Mouse (Mus musculus) cerebellum, adult (tissue): ENCODE results near the gene Acsl5.
A peak's percentile ranks its signal among the peaks of the same experiment; 100 is the strongest.

ENCODE experiments used
- ATAC-seq: cut with Nextera tagmentation; 2 replicates; pipeline ENCODE4 v1.9.2; 2017; ENCODE audit warnings: mild to moderate bottlenecking, moderate library complexity, mixed read lengths; ENCODE audit not compliant: insufficient number of reproducible peaks, low FRiP score, low TSS enrichment

Acsl5 gene

GRCm38 (mm10) chr19:55273340-55273739 lies 21.6 kb downstream of the Acsl5 start:
- ATAC-seq = no peak

DNA sequence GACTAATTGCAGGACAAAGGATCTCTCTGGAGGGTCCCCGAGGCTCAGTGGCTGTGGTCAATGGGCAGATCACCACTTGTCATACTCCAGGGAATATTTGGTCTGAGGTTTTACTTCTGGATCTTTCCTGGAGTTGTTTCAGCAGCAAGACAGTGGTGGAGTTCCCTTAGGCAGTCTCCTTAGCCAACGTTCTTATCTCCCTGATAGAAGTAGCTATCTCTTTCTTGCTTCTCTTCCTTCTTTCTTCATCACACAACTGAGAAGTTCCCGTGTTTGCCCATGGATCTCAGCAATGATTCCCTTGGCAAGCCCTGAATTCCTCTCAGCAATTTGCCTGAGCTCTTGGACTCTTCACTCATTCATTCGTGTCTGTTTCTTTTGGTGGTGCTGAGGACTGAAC lies 24.4 kb downstream of the Acsl5 start:
- no peak for ATAC-seq

GRCm38 (mm10) chr19:55276770-55277169 lies 25.0 kb downstream of the Acsl5 start:
- ATAC-seq = no peak

GRCm38 (mm10) chr19:55284093-55284492 lies 32.4 kb downstream of the Acsl5 start:
- no peak for ATAC-seq

DNA sequence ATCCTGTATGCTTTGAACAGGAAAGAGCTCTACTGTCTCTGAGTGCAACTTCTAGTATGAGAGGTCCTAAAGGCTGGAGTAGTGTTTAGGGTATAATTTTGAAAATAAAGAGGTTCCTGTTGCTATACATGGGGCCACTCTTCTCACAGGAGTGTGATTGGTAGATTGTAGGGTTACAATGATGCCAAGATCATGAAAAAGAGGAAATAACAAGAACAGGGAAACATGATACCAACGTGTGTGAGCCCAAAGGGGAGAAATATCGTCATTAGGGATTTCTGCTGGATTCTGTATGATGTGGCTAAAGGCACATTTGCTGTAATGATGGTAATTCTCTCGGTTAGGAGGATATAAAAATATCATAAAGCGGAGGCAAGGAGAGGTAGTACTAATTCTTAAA lies 34.3 kb downstream of the Acsl5 start:
- ATAC-seq = no peak

GRCm38 (mm10) chr19:55288974-55289373 lies 37.2 kb downstream of the Acsl5 start:
- ATAC-seq = no peak

GRCm38 (mm10) chr19:55290621-55291270 lies 39.0 kb downstream of the Acsl5 start:
- ATAC-seq = no peak

- ATAC-seq = no peak
These were observed 40.6 kb downstream of the Acsl5 start for GRCm38 (mm10) chr19:55292210-55292850.

GRCm38 (mm10) chr19:55293175-55293574 lies 41.4 kb downstream of the Acsl5 start:
- no peak for ATAC-seq

- no peak for ATAC-seq
These were observed 43.3 kb downstream of the Acsl5 start for GRCm38 (mm10) chr19:55295075-55295474.

GRCm38 (mm10) chr19:55295556-55295955 lies 43.8 kb downstream of the Acsl5 start:
- ATAC-seq = no peak

- ATAC-seq = no peak
These were observed 44.6 kb downstream of the Acsl5 start for GRCm38 (mm10) chr19:55296301-55296700.

DNA sequence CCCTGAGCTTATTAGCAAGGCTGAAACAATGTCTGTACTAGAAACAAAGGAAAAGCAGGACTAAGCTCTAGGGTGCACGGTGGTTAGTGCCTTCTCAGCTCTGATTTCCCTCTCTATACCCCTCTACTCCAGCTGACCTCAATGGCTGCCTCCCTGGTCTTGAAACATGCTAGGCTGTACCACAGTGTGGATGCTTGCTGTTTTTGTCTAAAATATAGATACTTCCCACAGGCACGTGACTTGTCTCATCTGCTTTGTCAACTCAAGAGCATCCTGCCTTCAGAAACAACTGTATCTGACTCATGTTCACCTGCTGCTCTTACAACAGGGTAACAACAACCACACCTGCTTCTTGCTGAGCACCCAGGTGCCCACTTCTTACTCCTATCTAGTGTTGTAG lies 45.8 kb downstream of the Acsl5 start:
- no peak for ATAC-seq

DNA sequence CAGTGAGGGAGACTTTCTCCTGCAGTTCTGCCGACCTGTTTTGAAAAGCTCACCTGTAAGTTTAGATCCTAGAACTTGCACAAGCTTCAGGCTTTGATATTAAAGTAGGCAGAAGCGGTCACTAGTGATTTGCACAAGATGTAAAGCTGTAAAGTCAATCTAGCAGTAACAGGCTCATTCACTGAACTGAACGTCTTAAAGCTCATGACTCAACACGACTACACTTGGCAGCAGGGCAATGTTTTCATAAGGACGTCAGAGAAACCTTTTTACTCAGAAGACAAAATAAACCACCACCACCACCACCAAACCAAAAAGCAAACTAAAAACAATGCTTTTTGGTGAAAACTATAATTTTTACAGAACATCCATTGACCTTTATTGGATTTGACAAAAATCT lies 46.2 kb downstream of the Acsl5 start:
- no peak for ATAC-seq

GRCm38 (mm10) chr19:55299378-55299777 lies 47.6 kb downstream of the Acsl5 start:
- ATAC-seq = no peak

GRCm38 (mm10) chr19:55300525-55300924 lies 48.8 kb downstream of the Acsl5 start:
- no peak for ATAC-seq

GRCm38 (mm10) chr19:55305024-55305423 lies 53.3 kb downstream of the Acsl5 start:
- no peak for ATAC-seq

- no peak for ATAC-seq
These were observed 60.1 kb downstream of the Acsl5 start for GRCm38 (mm10) chr19:55311874-55312273.

GRCm38 (mm10) chr19:55313649-55314048 lies 61.9 kb downstream of the Acsl5 start:
- no peak for ATAC-seq

GRCm38 (mm10) chr19:55315452-55316108 lies 63.8 kb downstream of the Acsl5 start, which contains the start of gene Zdhhc6:
TSS of gene Zdhhc6 (minus strand) at chr19:55316032.
- peak; percentile 79 for ATAC-seq

DNA sequence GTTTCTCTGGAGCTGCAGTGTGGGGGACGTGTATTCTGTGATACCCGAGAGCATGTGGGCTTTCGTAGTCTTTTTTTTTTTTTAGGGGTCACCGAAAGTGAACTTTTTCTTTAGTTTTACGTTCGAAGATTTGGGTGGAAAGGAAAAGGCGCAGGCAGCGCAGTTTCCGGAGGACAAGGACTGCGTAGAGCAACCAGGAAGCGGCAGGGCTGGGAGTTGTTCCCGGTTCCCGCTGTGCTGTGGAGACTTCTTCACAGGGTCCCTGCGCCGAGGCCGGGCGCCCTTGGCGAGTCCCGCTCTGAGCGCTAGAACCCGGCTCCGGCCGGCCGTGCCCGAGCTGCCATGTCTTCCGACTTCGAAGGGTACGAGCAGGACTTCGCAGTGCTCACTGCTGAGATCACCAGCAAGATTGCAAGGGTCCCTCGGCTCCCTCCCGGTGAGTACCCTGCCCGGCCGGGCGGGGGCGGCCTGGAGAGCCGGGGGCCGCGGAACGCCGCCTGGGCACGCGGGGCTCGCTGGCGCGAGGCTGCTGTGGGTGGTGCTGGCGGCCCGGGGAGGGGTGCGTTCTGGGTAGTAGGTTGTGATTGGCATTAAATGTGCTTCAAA lies 64.5 kb downstream of the Acsl5 start, which contains the start of gene Vti1a:
TSS of gene Vti1a (plus strand) at position 187 of the 606 bp plus-strand sequence.
- peak; percentile 86 for ATAC-seq
